Mouse (Mus musculus) liver, embryonic 14.5 days (tissue): ENCODE data around the gene Pex26. TPM values are rescaled to one million over a fixed set of nuclear protein-coding genes. Genes with fewer than 3 reads are reported as not detected.

Source experiments
- ATAC-seq: fragments of 200-750 bp; cut with Nextera tagmentation; 2 replicates; pipeline ENCODE4 v1.8.0; 2017; ENCODE audit warnings: moderate number of reproducible peaks, mild to moderate bottlenecking, moderate library complexity; ENCODE audit not compliant: insufficient read depth
- DNase-seq, 3 experiments: peaks; one replicate each; pipeline ENCODE4 v3.0.0-alpha.2; 2012 to 2013; ENCODE audit warnings: low read depth in 3 of 3, low spot score in 3 of 3
- H3K27ac ChIP-seq: fragments of 300-500 bp; sonication (generic); 2 replicates; pipeline ENCODE4 v1.5.1; 2014; ENCODE audit warnings: moderate library complexity, mild to moderate bottlenecking, control low read depth, inconsistent platforms
- H3K27me3 ChIP-seq: fragments of 300-500 bp; sonication (generic); 2 replicates; pipeline ENCODE4 v1.6.1; 2014; ENCODE audit warnings: mild to moderate bottlenecking, low read length, moderate library complexity; ENCODE audit not compliant: control insufficient read depth, insufficient read depth
- H3K36me3 ChIP-seq: fragments of 300-500 bp; sonication (generic); replicated peaks from 2 replicates; pipeline ENCODE4 v1.6.1; 2014; ENCODE audit warnings: low read depth; ENCODE audit not compliant: control insufficient read depth, insufficient read depth
- H3K4me1 ChIP-seq, 2 experiments: fragments of 200-500 bp in 1 of 2; fragments of 300-500 bp in 1 of 2; sonication (generic) in 1 of 2; replicated peaks; 2 replicates each; pipeline ENCODE4 v1.6.1; 2012 to 2014; ENCODE audit warnings: antibody characterized with exemption in 1 of 2, inconsistent platforms in 1 of 2, low read length in 1 of 2; ENCODE audit not compliant: control insufficient read depth in 2 of 2, insufficient read depth in 2 of 2
- H3K4me2 ChIP-seq: fragments of 300-500 bp; sonication (generic); 2 replicates; pipeline ENCODE4 v1.6.1; 2014; ENCODE audit warnings: low read depth, mild to moderate bottlenecking, control low read depth, moderate library complexity
- H3K4me3 ChIP-seq, 2 experiments: fragments of 200-500 bp in 1 of 2; fragments of 300-500 bp in 1 of 2; sonication (generic) in 1 of 2; 2 replicates each; pipeline ENCODE4 v1.5.1; 2012 to 2014; ENCODE audit warnings: low read depth in 2 of 2, low read length in 2 of 2, mild to moderate bottlenecking in 2 of 2, control low read depth in 1 of 2, inconsistent platforms in 1 of 2, moderate library complexity in 1 of 2; ENCODE audit not compliant: insufficient read depth in 1 of 2
- H3K9ac ChIP-seq: fragments of 300-500 bp; sonication (generic); replicated peaks from 2 replicates; pipeline ENCODE4 v1.6.1; 2014; ENCODE audit warnings: mild to moderate bottlenecking, control low read depth, moderate library complexity
- H3K9me3 ChIP-seq: fragments of 300-500 bp; sonication (generic); 2 replicates; pipeline ENCODE4 v1.6.1; 2016; ENCODE audit warnings: low read length, mixed read lengths; ENCODE audit not compliant: control insufficient read depth
- CTCF ChIP-seq: IDR thresholded peaks from 2 replicates; pipeline ENCODE4 v1.5.1; 2016; ENCODE audit warnings: antibody characterized with exemption, low read depth, control low read depth
- EP300 ChIP-seq: IDR thresholded peaks from 2 replicates; pipeline ENCODE4 v1.6.1; 2016; ENCODE audit warnings: antibody characterized with exemption, low read depth
- WGBS: fragments of 180-500 bp; shearing (Covaris S2); extraction: QIAGEN DNeasy Blood & Tissue Kit; methylation state at CpG from one replicate; pipeline ENCODE4 v1.1.7; 2014; ENCODE audit not compliant: insufficient replicate concordance; 5-methylcytosine and 5-hydroxymethylcytosine counted together
- polyA plus RNA-seq, 2 experiments: library from polyadenylated mRNA; depleted of rRNA in 1 of 2; stranded (reverse) in 1 of 2; unstranded in 1 of 2; fragments of >200 nt; fragmentation: Nextera tagmentation in 1 of 2; extraction: Ambion mirVana in 1 of 2; gene quantifications; 2 replicates each; pipeline versions ENCODE4 v1.2.1 to v1.2.3; 2012 to 2014

Pex26 gene
- 3.2 and 3.3 TPM in 2 replicates for polyA plus RNA-seq (2012; rRNA removed)
- 2.2 and 2.4 TPM in 2 replicates for polyA plus RNA-seq (2014; fragmentation: Nextera tagmentation; extraction: Ambion mirVana)

GRCm38 (mm10) chr6:121183414-121184173 lies at the start of gene Pex26:
Gene Pex26 (plus strand): TSS chr6:121183667.
- Histone ChIP-seq H3K4me3 (peak within 1 kb of the TSS; percentile 83 to 84), H3K36me3 (no peaks in the 10 kb centered on the region; the same call in 1 of the 2 replicates), H3K27me3 (no peaks in the 10 kb centered on the region), H3K4me2 (peak within 1 kb of the TSS; percentile 100), H3K4me1 (peaks cover 0 to 12% of the 10 kb centered on the region in 2 experiments; a peak in 2 of 4 replicates), H3K9me3 (no peaks in the 10 kb centered on the region), H3K9ac (peak within 1 kb of the TSS; percentile 73), H3K27ac (0 out of 2 replicates have a peak within 1 kb of the TSS, but pooled peaks have one; percentile 10)
- WGBS = 2% methylated on average over 32 of the region's 32 CpGs
- DNase-seq (peak; percentile 82 to 87 (median 85)), ATAC-seq (peak; percentile 84)
- no peak for TF ChIP-seq EP300
- no peak for TF ChIP-seq CTCF

- TF ChIP-seq EP300 (no peak), CTCF (no peak)
- Histone ChIP-seq H3K27me3 (peaks cover 36% of the 10 kb centered on the region), H3K27ac (no peak overlapping the region), H3K4me1 (peaks cover 0 to 7% of the 10 kb centered on the region in 2 experiments; a peak in 1 of 4 replicates), H3K4me2 (no peak overlapping the region), H3K4me3 (no peak overlapping the region), H3K9me3 (no peaks in the 10 kb centered on the region), H3K36me3 (no peaks in the 10 kb centered on the region), H3K9ac (no peak overlapping the region)
- 25% methylated on average over 3 of the region's 3 CpGs for WGBS
- no peak for ATAC-seq
- no peak for DNase-seq
Measured at GRCm38 (mm10) chr6:121134249-121134648, 49.2 kb upstream of the Pex26 start.

GRCm38 (mm10) chr6:121134884-121135283 lies 48.6 kb upstream of the Pex26 start:
- peaks cover 32% of the 10 kb centered on the region for H3K27me3 ChIP-seq
- ATAC-seq = no peak
- 35% methylated on average over 5 of the region's 5 CpGs for WGBS

GRCm38 (mm10) chr6:121137222-121137621 lies 46.2 kb upstream of the Pex26 start:
- Histone ChIP-seq H3K36me3 (no peaks in the 10 kb centered on the region), H3K4me3 (no peak overlapping the region), H3K4me1 (0 out of 4 replicates have a peak, but pooled peaks cover 0 to 3% of the 10 kb centered on the region in 2 experiments), H3K4me2 (no peak overlapping the region), H3K27ac (no peak overlapping the region), H3K27me3 (peaks cover 12% of the 10 kb centered on the region), H3K9me3 (no peaks in the 10 kb centered on the region), H3K9ac (no peak overlapping the region)
- ATAC-seq (no peak), DNase-seq (no peak)
- WGBS = 37% methylated on average over 6 of the region's 6 CpGs
- no peak for TF ChIP-seq EP300
- TF ChIP-seq CTCF = no peak

More at GRCm38 (mm10) chr6:121134884-121135283, 48.6 kb upstream of the Pex26 start:
- Histone ChIP-seq H3K9me3 (no peaks in the 10 kb centered on the region), H3K9ac (no peak overlapping the region), H3K36me3 (no peaks in the 10 kb centered on the region), H3K4me3 (no peak overlapping the region), H3K27ac (no peak overlapping the region), H3K4me2 (no peak overlapping the region), H3K4me1 (peaks cover 0 to 3% of the 10 kb centered on the region in 2 experiments; a peak in 1 of 4 replicates)
- DNase-seq = no peak
- no peak for TF ChIP-seq EP300
- no peak for TF ChIP-seq CTCF

- Histone ChIP-seq H3K4me2 (no peak overlapping the region), H3K9ac (no peak overlapping the region), H3K27ac (no peak overlapping the region), H3K9me3 (no peaks in the 10 kb centered on the region), H3K27me3 (peaks cover 3% of the 10 kb centered on the region), H3K36me3 (no peaks in the 10 kb centered on the region), H3K4me1 (0 out of 4 replicates have a peak, but pooled peaks cover 0 to 3% of the 10 kb centered on the region in 2 experiments), H3K4me3 (no peak overlapping the region)
- ATAC-seq (no peak), DNase-seq (no peak)
- TF ChIP-seq EP300 (no peak), CTCF (no peak)
- 61% methylated on average over 12 of the region's 12 CpGs for WGBS
Measured at GRCm38 (mm10) chr6:121138338-121139040, 45.0 kb upstream of the Pex26 start.
